ENCODE assay signal across 9 mouse cellular contexts in the genomic region with DNA sequence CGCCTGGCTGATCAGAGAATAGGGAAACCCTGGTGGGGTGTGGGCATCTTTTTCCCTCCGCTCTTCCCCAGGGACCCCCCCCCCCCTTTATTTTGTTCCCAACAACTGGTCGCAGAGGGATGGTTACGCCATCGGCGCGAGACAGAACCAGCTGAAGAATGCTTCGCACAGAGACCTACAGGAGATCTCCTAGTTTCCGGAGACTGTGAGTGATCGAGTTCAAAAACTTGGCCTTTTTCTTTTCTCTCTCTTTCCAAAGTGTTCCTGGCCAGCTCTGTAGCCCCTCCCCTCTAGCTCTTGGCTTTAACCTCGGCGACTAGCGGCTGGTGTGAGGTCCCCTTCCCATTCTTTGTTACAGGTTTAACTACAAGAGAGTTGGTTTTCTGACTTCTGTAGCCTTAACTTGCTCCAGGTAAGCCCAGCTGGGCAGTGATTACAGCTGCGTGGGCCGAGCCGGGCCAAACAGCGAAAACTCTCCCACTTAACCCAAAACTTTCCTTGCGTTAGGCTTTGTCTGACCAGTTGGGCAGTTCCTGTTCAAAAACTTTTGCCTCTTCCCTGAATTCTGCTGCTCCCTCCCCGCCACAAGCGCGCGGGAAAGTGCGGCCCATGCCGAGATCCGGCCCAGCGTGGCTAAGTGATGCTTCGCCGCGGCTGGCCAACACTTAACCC. TPM values are rescaled to one million over a fixed set of nuclear protein-coding genes. Genes with fewer than 3 reads are reported as not detected.
DNase-seq lines count a peak whose midpoint lies in the region; ATAC-seq and TF ChIP-seq lines count a peak whose summit lies in the region.
"Had no signal": no experiment of that assay in that cellular context is flagged by ENCODE, and none has a peak within 500 bp of the region (broad histone marks: within the 10 kb centered on the region; RNA-seq: fewer than 3 reads in every experiment).

No protein-coding gene starts in this region.

- H3K9ac ChIP-seq in lung, embryonic 14.5 days = peak overlapping the region; percentile 55

- no peaks in the 10 kb centered on the region for H3K27me3 ChIP-seq in kidney, adult 2 months (replicated peaks; ENCODE audit: control insufficient read depth, insufficient read depth, low read length)
- no peaks in the 10 kb centered on the region for H3K27me3 ChIP-seq in lung, embryonic 14.5 days (ENCODE audit: insufficient read depth, low read length)

- H3K4me3 ChIP-seq in kidney, adult 2 months (ENCODE audit: insufficient read depth, low read depth, low read length) = peak overlapping the region; percentile 52
- H3K4me3 ChIP-seq in lung, embryonic 14.5 days (ENCODE audit: low read depth, low read length) = peak overlapping the region; percentile 28

- H3K4me1 ChIP-seq in kidney, adult 2 months (ENCODE audit: control insufficient read depth, insufficient read depth, low read length) = peaks cover 5% of the 10 kb centered on the region; the same call in 1 of the 2 replicates
- no peaks in the 10 kb centered on the region for H3K4me1 ChIP-seq in lung, embryonic 14.5 days (ENCODE audit: insufficient read depth)

- intact Hi-C loops in left cerebral cortex, postnatal 4 days (cut with DNase I) = no loop called here
- intact Hi-C loops in left cerebral cortex, postnatal 36 days (cut with DNase I) = no loop called here

- DNase-seq in left cerebral cortex, postnatal 4 days = peak; percentile 35
- no peak for DNase-seq in left cerebral cortex, postnatal 36 days (ENCODE audit: low spot score in 2 of 2)
- peak; percentile 54 to 61 for DNase-seq in heart, adult 9 months (ENCODE audit: low spot score in 2 of 2)
- DNase-seq in kidney, adult 2 months = peak; percentile 73
- DNase-seq in lung, embryonic 14.5 days = peak; percentile 85
- peak; percentile 68 for DNase-seq in retina, embryonic 14.5 days (ENCODE audit: low spot score)
- no peak for DNase-seq in frontal cortex, postnatal 10 days (ENCODE audit: low spot score in 2 of 2)

- peak overlapping the region; percentile 57 for H3K4me2 ChIP-seq in lung, embryonic 14.5 days

- ATAC-seq in lung, embryonic 14.5 days (ENCODE audit: insufficient read depth) = peak; percentile 86
- no peak for ATAC-seq in megakaryocyte, adult 5-6 weeks (ENCODE audit: poor library complexity, severe bottlenecking)

- no peaks in the 10 kb centered on the region for H3K36me3 ChIP-seq in kidney, adult 2 months (ENCODE audit: control insufficient read depth, insufficient read depth, low read length)
- H3K36me3 ChIP-seq in lung, embryonic 14.5 days (ENCODE audit: insufficient read depth) = no peaks in the 10 kb centered on the region

- H3K9me3 ChIP-seq in lung, embryonic 14.5 days (ENCODE audit: low read depth, low read length) = no peaks in the 10 kb centered on the region; the same call in 1 of the 2 replicates

- no peak for TF ChIP-seq POLR2A in kidney, adult 2 months (IDR thresholded peaks at IDR 0.05; ENCODE audit: low read depth, low read length)

- 3% methylated on average over 29 of the region's 29 CpGs for WGBS in kidney, adult 2 months
- under 1% methylated on average over 29 of the region's 29 CpGs for WGBS in lung, embryonic 14.5 days

- no peak for TF ChIP-seq CTCF in kidney, adult 2 months (conservative IDR thresholded peaks at IDR 0.05; ENCODE audit: insufficient read depth, insufficient read length, low read depth, low read length)
- no peak for TF ChIP-seq CTCF in lung, embryonic 14.5 days (IDR thresholded peaks at IDR 0.05; ENCODE audit: low read depth)

- H3K27ac ChIP-seq in kidney, adult 2 months (ENCODE audit: insufficient read depth, low read depth, low read length) = peak overlapping the region; percentile 62
- peak overlapping the region; percentile 97 for H3K27ac ChIP-seq in lung, embryonic 14.5 days (ENCODE audit: low read depth)

RNA-seq across cellular contexts. Expression of gene Tmem176b, which starts 10.7 kb away (rescaled TPM):
- 10 to 100 TPM; 25.8 to 32.2 TPM for total RNA-seq in left cerebral cortex, postnatal 4 days (2021)
- total RNA-seq in left cerebral cortex, postnatal 36 days (2021) = 10 to 100 TPM; 46.4 to 49.6 TPM
- polyA plus RNA-seq in kidney, adult 2 months (2012; rRNA removed) = 1,386 and 1,411 TPM in 2 replicates
- 387 and 409 TPM in 2 replicates for polyA plus RNA-seq in lung, embryonic 14.5 days (2014; fragmentation: Nextera tagmentation; extraction: Ambion mirVana)
- 74.3 and 79.2 TPM in 2 replicates for total RNA-seq in megakaryocyte, adult 5-6 weeks (2015)
- total RNA-seq in megakaryocyte, adult 5-6 weeks (2017) = 81.4 and 85.0 TPM in 2 replicates

RNA-seq across cellular contexts. Expression of gene Tmem176a, which starts 11.2 kb away (rescaled TPM):
- 10 to 100 TPM in 1 of 2 experiments, 1 to 10 TPM in 1; 8.8 to 10.4 TPM for total RNA-seq in left cerebral cortex, postnatal 4 days (2021)
- 10 to 100 TPM; 29.4 to 31.1 TPM for total RNA-seq in left cerebral cortex, postnatal 36 days (2021)
- 509 and 544 TPM in 2 replicates for polyA plus RNA-seq in kidney, adult 2 months (2012; rRNA removed)
- 213 and 226 TPM in 2 replicates for polyA plus RNA-seq in lung, embryonic 14.5 days (2014; fragmentation: Nextera tagmentation; extraction: Ambion mirVana)
- total RNA-seq in megakaryocyte, adult 5-6 weeks (2015) = 33.4 and 35.5 TPM in 2 replicates
- 16.5 and 20.0 TPM in 2 replicates for total RNA-seq in megakaryocyte, adult 5-6 weeks (2017)

RNA-seq across cellular contexts. Expression of gene Aoc1, which starts 20.7 kb away (rescaled TPM):
- not detected for total RNA-seq in left cerebral cortex, postnatal 4 days (2021)
- not detected for total RNA-seq in left cerebral cortex, postnatal 36 days (2021)
- 7.3 and 7.7 TPM in 2 replicates for polyA plus RNA-seq in kidney, adult 2 months (2012; rRNA removed)
- not detected in 2 replicates for polyA plus RNA-seq in lung, embryonic 14.5 days (2014; fragmentation: Nextera tagmentation; extraction: Ambion mirVana)
- not detected in 2 replicates for total RNA-seq in megakaryocyte, adult 5-6 weeks (2015)
- total RNA-seq in megakaryocyte, adult 5-6 weeks (2017) = not detected in 2 replicates
- total RNA-seq: gastrocnemius, adult 8-10 months had no signal

Comparison
In these comparisons a context has a peak if more than half of its experiments do, and no peak if none do; other contexts are left out.
1. DNase-seq: peak in left cerebral cortex, postnatal 4 days (single experiment), heart, adult 9 months (2 of 2), kidney, adult 2 months (single experiment), lung, embryonic 14.5 days (single experiment) and retina, embryonic 14.5 days (single experiment); none in left cerebral cortex, postnatal 36 days (0 of 2) and frontal cortex, postnatal 10 days (0 of 2).